Mouse (Mus musculus) fat pad, adult 2 months (tissue): ENCODE data around the gene Nubp2.

Source experiments
- DNase-seq: peaks from one replicate; pipeline ENCODE4 v3.0.0-alpha.2; 2011; ENCODE audit warnings: low read depth, low spot score; ENCODE audit errors: extremely low read depth

Gene Nubp2

DNA sequence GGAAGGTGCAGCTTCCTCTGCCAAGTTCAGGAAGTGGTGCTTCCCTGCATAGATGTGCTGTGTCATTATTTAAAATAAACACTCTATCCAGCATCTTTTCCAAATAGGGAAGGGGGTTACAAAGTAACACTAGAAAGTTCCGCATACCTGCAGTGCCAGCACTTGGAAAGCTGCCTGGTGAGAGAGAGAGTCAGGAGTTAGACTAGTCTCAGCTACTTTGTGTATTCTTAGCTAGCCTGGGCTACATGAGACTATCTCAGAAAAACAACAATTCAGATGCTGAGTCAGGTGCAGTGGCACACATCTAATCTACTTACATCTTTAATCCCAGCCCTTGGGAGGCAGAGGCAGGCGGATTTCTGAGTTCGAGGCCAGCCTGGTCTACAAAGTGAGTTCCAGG lies 24.4 kb downstream of the Nubp2 start:
- DNase-seq: no peak

DNA sequence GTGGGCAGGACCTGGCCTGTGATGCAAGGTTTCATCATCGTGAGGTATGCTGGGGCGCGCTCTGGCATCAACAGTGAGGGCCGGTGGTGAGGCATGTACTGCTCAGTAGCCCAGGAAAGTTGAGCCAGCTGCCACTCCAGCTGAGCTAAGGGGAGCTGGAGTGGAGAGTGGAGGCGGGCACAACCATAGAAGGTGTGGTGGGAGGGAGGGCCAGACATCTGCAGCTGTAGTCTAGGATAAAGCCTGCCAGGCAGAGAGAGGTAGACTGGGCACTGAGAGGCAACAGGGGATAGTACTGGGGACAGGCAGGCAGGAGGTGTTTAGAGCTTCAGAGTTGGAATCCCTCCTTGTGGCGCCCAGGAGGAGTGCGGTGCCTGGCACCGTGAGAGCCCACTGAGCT lies 26.1 kb downstream of the Nubp2 start:
- DNase-seq: no peak

DNA sequence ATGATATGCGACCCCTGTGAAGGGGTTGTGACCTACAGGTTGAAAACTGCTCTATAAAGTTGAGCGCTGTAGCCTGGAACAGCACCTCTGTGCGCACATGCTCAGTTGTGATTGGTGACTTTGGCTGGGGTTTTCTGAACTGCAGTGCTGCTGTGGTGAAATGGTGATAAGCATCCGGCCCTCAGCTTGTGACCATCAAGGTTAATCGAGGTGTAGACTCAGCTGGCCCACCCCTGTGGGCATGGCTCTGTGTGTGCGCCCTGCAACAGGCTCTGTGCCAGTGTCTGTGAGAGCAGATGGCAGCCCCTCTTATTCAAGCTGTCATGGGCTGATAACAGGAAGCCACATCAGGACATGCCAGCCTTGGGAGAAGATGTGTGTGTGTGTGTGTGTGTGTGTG lies 27.2 kb downstream of the Nubp2 start:
- no peak for DNase-seq

DNA sequence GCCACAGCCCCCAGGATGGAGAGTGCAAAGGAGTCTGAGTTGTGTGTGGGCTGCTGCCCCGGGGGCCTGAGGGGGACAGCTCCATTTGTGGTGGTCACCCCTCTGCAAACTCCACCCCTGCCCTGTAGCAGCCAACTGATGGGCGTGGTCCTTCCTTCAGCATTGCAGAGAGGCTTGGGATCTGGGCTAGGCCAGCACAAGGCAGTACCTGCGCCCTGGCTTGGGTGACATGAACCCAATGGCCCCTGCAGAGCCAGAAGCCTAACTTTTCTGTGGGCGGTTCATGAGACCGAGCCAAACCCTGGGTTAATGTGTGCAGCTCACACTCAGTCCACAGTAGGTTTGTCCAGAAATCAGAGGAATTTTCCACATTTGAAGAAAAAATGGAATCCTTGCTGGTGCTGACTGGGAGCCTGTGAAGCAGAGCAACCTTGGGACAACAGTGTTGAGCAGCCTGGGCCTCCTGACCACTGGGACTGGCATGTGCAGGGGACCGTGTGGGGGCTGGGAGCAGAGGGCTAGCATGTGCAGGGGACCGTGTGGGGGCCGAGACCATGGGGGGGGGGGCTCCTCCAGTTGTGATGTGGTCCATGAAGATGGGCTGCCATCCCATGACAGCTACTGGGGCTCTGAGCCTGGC lies 28.2 kb downstream of the Nubp2 start:
- DNase-seq: no peak

DNA sequence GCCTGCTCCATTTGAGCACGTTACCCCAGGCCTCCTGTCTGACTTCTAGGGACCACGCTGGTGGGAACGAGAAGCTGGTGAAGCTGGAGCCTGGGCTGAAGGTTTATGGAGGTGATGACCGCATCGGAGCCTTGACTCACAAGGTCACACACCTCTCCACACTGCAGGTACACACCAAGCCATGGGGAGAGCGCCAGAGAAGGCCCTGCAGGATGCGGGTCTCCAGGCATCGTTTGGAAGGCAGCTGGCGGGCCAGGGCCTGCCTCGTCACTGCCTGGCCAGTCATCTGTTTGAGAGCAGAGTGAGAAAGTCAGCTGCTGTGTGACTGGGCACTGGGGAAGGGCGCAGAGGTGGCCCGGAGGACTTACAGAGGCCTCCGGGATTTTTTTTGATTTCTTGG lies 29.6 kb downstream of the Nubp2 start:
- DNase-seq: no peak

DNA sequence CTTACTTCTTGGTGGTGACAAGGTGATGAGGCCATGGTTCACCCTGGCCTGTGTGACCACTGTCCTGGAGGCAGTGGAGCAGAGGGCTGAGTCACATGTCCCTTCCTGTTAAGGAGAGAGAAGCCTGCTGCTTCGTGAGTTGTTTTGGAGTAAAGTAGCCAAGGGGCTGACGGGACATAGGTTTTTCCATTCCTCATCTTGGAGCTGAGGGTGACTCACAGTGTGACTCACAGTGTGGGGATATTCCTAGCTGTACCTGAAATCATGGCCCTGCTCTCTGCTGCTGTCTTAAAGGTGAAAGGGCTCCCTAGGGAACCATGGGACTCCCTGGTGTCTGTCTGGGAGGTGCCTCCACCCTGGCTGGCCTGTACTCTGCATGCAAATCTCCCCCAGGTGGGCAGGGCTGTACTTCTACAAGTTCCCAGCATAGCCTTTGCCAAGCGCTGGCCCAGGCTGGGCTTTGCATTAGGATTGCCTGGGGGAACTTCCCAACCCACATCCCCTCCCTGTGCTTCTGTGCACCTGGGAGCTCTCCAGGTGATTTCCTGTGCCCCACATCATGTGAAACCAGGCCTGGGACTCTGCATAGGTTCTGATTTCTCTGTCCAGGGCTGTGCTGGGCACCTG lies 30.2 kb downstream of the Nubp2 start:
- no peak for DNase-seq

DNA sequence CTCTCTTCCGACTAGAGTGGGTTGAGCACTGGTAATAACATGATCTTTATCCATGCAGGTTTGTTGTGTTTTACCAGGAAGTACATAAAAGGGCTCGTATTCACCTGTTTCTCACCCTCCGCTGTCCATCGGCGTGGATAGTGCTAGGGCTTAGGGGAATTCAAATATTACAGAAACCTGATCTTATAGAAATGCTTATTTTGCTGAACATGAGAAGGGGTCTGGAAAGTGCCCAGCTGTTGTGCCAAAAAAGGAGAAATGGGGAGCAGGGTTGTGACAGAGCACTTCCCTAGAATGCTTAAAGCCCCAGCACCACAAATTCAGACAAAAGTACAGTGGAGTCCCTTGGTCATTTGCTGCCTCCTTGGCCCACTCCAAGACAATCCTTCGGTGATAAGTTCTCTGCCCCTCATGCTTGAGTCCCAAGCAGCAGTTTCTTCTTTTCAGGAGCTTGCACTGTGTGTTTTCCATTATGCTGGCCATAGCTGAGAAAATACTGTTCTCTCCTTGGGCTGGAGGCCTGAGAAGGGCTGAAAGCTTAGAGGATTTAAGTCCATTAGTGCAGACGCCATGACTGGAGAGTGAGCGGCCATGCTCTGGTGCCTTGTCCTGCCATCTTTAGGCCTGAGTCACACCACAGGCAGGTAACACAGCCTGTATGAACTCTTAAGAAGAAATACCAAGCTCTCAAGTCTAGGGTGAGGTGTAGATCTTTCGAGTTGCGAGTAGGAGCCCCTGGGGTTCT lies 34.6 kb downstream of the Nubp2 start:
- no peak for DNase-seq

DNA sequence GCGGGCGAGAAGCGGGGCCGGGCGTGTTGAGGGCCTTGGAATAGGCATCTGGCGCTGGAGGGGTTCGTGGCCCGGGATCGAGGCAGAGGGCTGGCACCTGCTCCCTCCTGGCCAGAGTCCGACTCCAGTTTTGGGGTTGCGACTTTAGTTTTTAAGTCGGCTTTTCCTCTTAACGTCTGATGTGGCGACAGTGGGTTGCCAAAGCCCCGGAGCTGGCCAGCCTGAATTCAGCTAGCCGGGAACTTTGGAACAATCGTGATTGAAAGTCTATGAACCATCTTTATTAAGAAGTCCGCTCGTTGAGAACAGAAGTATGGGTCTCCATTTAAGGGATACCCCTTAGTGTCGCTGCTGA lies 35.4 kb downstream of the Nubp2 start:
- no peak for DNase-seq

DNA sequence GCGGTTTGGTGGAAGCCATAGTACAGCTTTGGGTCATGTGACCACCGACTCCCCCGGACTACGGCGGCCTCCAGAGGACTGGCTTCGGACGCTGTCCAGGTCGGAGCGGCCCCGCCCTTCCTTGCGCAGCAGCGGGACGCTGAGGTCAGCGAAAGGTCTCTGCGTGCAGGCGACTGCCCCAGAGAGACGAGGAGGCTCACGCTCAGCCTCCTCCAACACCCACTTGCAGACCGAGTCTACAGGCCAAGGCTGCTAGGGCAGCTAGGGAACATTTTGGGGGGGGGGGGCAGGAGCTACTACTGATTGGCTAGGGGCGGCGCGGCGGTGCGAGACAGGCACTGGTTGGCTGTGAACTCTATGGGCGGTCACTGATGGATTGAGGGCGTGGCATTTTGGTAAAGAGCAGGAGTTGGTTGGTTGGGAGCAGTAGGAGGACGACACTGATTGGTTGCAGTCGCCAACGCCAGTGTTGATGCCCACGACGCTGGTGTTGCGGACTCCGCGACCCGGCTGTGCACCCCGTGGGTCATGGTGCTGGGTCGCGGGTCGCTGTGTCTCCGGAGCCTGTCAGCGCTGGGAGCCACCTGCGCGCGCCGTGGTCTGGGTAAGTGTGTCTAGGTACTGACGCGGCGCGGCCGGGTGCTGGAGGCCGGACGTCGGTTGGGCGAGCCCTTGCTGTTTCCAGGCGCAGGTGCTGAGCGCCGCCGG lies 35.9 kb downstream of the Nubp2 start, which contains the start of gene Fahd1:
Gene Fahd1, minus strand, starts transcription at position 300 of the 708 bp plus-strand sequence.
- DNase-seq: peak; percentile 70

DNA sequence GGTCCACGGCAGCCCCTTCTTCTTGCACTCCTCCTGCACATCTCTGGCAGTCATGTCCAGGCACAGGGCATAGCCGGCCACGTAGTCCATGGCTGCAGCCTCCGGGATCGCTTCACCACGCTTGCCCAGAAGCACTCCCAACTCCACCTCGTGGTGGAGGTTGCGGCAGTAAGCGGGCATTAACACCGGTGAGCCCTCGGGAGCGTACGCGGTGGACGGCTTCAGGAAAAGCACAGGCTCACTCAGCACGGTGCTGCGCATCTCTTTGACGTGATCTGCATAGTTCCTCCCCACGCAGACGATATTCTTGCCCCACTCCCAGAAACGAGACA lies 36.5 kb downstream of the Nubp2 start:
- DNase-seq: no peak

DNA sequence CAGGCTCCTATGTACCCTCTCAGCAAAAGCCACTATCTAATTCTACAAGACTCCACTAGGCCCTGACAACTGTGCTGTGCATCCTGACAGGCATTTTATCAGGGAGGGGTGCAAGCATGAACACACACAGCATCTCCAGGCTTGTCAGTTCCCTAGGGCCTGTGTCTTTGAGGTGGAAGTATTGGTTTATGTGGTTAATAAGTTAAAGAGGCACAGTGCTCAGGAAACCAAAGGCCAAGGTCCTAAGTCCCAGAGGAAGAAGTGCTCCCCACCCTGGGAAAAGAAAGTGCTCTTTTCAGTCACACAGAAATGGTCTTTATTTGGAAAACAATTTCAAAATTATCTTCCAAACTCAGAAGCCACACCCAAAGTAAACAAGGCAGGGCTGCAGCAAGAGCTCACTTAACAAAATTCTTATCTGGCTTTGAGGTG lies 37.5 kb downstream of the Nubp2 start:
- no peak for DNase-seq

DNA sequence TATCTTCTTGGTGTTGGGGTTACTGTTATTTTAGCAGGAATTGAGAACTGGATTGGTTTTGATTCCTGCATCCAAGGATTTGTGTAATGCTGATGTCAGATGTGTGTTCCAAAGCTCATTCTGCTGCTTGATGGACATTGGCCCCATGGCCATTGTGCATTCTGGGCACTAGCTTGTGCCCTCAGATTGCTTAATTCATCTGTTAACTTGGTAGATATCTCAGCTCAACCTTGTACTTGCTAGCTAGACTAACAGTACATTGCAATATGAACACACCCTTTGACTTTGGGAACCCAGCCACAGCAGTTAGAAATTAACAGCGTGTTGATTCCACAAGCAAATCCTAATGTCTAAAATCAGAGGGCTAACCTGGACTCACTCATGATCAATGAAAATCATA lies 38.8 kb downstream of the Nubp2 start:
- DNase-seq: no peak

DNA sequence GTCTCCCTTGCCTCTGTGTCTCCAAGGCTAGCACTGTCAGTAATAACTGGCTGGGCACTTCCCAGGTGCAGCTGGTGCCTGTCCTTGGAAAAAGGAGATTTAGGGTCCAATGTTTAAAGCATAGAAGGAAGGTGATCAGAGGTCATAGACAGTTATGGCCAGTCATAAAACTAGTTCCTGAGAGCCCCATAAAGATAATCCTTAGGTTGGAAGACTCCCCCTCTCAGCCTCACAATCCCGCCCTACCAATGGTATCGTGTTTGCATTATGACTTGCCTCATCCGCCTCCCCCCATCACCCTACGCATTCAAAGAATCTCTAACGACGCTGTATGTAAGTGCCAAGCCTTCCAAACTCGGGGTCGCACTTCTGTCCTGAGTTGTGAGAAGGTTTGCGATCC lies 41.6 kb downstream of the Nubp2 start:
- DNase-seq: no peak

DNA sequence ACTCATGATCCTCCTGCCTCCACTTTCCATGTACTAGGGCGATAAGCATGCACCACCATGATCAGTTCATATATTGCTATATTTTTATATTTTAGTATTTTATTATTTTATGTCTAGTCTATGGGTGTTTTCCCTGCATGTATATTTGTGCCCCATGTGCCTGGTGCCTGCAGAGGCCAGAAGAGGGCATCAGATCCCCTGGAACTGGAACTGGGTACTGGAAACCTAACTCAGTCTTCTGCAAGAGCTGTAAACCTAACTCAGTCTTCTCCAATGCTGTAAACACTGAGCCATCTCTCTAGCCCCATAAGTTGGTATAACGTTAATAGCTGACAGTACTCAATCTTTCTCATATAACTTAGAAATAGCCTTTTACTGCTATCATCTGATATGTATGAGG lies 43.5 kb downstream of the Nubp2 start:
- DNase-seq: no peak

DNA sequence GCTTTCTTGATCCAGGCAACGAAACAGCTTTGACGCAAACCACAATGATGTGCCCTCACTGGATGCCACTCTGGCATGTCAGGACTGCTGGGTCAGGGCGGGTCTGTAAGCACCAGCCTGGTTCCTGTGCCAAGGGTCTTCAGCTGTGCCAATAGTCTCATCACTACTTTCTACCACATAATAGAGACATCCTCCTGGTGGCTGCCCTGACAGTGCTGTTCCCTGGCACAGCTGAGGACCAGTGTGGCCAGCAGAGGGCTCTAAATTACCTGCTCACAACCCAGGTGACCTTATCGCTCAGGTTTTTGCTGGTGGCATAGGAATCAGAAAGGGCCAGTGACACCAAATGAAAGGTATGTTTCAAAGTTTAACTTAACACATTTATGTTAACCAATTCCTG lies 45.0 kb downstream of the Nubp2 start:
- DNase-seq: no peak

DNA sequence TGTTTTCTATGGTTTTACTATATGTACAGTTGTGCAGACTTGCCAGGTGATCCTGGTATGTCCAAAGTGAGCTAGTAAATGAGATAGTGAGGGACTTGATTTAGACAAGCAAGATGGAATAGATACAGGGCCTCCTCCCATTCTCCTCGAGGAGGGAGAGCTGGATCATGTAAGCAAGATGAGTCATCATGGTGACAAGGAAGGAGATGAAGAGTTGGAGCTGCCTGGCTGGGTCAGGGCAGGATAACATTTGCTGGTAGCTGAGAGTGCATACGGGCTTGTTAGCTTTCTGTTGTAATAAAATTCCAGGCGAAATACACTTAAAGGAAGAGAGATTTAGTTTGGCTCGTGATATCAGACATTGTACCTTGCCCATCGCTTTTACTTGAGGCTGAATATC lies 45.8 kb downstream of the Nubp2 start:
- DNase-seq: no peak

DNA sequence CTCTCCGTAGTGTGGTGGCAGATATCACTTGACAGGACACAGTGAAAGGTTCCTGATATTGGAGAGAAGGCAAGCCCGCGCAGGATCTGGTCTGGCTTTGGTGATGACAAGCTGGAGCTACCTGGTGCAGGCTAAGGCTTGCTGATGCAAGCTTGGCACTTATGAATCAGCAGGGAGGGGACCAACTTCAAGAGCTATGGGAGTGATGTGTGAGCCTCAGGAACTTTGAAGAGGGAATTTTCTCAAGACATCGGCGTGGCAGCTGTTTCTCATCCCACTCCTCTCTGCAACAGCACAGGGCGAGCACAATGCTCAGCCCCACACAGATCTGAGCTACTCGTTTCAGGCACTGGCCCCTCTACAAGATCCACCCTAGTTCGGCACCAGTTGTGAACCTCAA lies 46.3 kb downstream of the Nubp2 start, which contains the start of gene Hagh:
Gene Hagh, plus strand, starts transcription at position 302 of the 400 bp plus-strand sequence.
- no peak for DNase-seq
